Mouse (Mus musculus) stomach, embryonic 14.5 days (tissue): ENCODE results near the gene Cipc. TPM values are rescaled to one million over a fixed set of nuclear protein-coding genes. Genes with fewer than 3 reads are reported as not detected.

Experiments used
- ATAC-seq: fragments of 200-750 bp; cut with Nextera tagmentation; 2 replicates; pipeline ENCODE4 v1.8.0; 2017; ENCODE audit warnings: low read depth, moderate TSS enrichment; ENCODE audit not compliant: insufficient number of reproducible peaks, insufficient read depth, low FRiP score
- H3K27ac ChIP-seq: fragments of 300-500 bp; sonication (generic); 2 replicates; pipeline ENCODE4 v1.5.1; 2014; ENCODE audit warnings: mild to moderate bottlenecking, low read length, moderate library complexity, mixed read lengths
- H3K27me3 ChIP-seq: fragments of 300-500 bp; sonication (generic); 2 replicates; pipeline ENCODE4 v1.6.1; 2014; ENCODE audit warnings: low read length, control low read depth, mixed read lengths; ENCODE audit not compliant: control insufficient read depth, insufficient read depth
- H3K36me3 ChIP-seq: fragments of 300-500 bp; sonication (generic); 2 replicates; pipeline ENCODE4 v1.6.1; 2014; ENCODE audit warnings: mild to moderate bottlenecking, control low read depth, low read length, moderate library complexity, mixed read lengths; ENCODE audit not compliant: control insufficient read depth, insufficient read depth
- H3K4me1 ChIP-seq: fragments of 300-500 bp; sonication (generic); 2 replicates; pipeline ENCODE4 v1.6.1; 2014; ENCODE audit warnings: low read length, control low read depth, mixed read lengths; ENCODE audit not compliant: control insufficient read depth, insufficient read depth
- H3K4me2 ChIP-seq: fragments of 300-500 bp; sonication (generic); replicated peaks from 2 replicates; pipeline ENCODE4 v1.6.1; 2014; ENCODE audit warnings: low read depth, low read length, control low read depth
- H3K4me3 ChIP-seq: fragments of 300-500 bp; sonication (generic); 2 replicates; pipeline ENCODE4 v1.5.1; 2014; ENCODE audit warnings: low read depth, low read length, control low read depth
- H3K9ac ChIP-seq: fragments of 300-500 bp; sonication (generic); replicated peaks from 2 replicates; pipeline ENCODE4 v1.6.1; 2014; ENCODE audit warnings: low read depth, mild to moderate bottlenecking, control low read depth, low read length, moderate library complexity, mixed read lengths
- H3K9me3 ChIP-seq: fragments of 300-500 bp; sonication (generic); 2 replicates; pipeline ENCODE4 v1.6.1; 2016; ENCODE audit warnings: low read depth, low read length, control low read depth; ENCODE audit not compliant: control insufficient read depth
- WGBS: fragments of 180-500 bp; shearing (Covaris S2); extraction: QIAGEN DNeasy Blood & Tissue Kit; methylation state at CpG from one replicate; pipeline ENCODE4 v1.1.7; 2014; 5-methylcytosine and 5-hydroxymethylcytosine counted together
- polyA plus RNA-seq: library from polyadenylated mRNA; unstranded; fragments of >200 nt; fragmentation: Nextera tagmentation; extraction: Ambion mirVana; gene quantifications from 2 replicates; pipeline ENCODE4 v1.2.1, GENCODE M21; 2014

Gene Cipc
- polyA plus RNA-seq, 1 experiment from 2014 or later = 20.9 TPM

GRCm38 (mm10) chr12:86960138-86960537 lies 13.3 kb downstream of the Cipc start:
- Histone ChIP-seq H3K36me3 (peaks cover 60% of the 10 kb centered on the region), H3K27ac (no peak overlapping the region), H3K4me1 (no peaks in the 10 kb centered on the region), H3K9me3 (no peaks in the 10 kb centered on the region), H3K4me2 (no peak overlapping the region), H3K27me3 (no peaks in the 10 kb centered on the region), H3K4me3 (no peak overlapping the region), H3K9ac (no peak overlapping the region)
- 87% methylated on average over 15 of the region's 15 CpGs for WGBS
- ATAC-seq = no peak

GRCm38 (mm10) chr12:86960791-86961335 lies 14.0 kb downstream of the Cipc start:
- H3K9me3 ChIP-seq = no peaks in the 10 kb centered on the region
- H3K27ac ChIP-seq = no peak overlapping the region
- H3K4me1 ChIP-seq = no peaks in the 10 kb centered on the region
- no peaks in the 10 kb centered on the region for H3K27me3 ChIP-seq
- H3K36me3 ChIP-seq = peaks cover 52% of the 10 kb centered on the region
- H3K4me3 ChIP-seq = no peak overlapping the region
- no peak overlapping the region for H3K9ac ChIP-seq
- no peak overlapping the region for H3K4me2 ChIP-seq
- 92% methylated on average over 3 of the region's 3 CpGs for WGBS
- no peak for ATAC-seq

- H3K4me1 ChIP-seq = no peaks in the 10 kb centered on the region
- no peaks in the 10 kb centered on the region for H3K9me3 ChIP-seq
- H3K27me3 ChIP-seq = no peaks in the 10 kb centered on the region
- WGBS = 82% methylated on average over 11 of the region's 11 CpGs
- no peak overlapping the region for H3K9ac ChIP-seq
- no peak overlapping the region for H3K4me2 ChIP-seq
- ATAC-seq = peak; percentile 14; the same call in 1 of the 2 replicates
- no peak overlapping the region for H3K27ac ChIP-seq
- H3K4me3 ChIP-seq = no peak overlapping the region
- peaks cover 47% of the 10 kb centered on the region for H3K36me3 ChIP-seq
These were observed 14.9 kb downstream of the Cipc start for GRCm38 (mm10) chr12:86961589-86962344.

GRCm38 (mm10) chr12:86964278-86965057 lies 17.6 kb downstream of the Cipc start:
- no peak overlapping the region for H3K4me3 ChIP-seq
- 85% methylated on average over 16 of the region's 16 CpGs for WGBS
- H3K9me3 ChIP-seq = no peaks in the 10 kb centered on the region
- H3K4me1 ChIP-seq = no peaks in the 10 kb centered on the region
- no peak overlapping the region for H3K27ac ChIP-seq
- no peak overlapping the region for H3K9ac ChIP-seq
- ATAC-seq = no peak
- H3K36me3 ChIP-seq = peaks cover 40% of the 10 kb centered on the region
- no peaks in the 10 kb centered on the region for H3K27me3 ChIP-seq
- H3K4me2 ChIP-seq = no peak overlapping the region

- Histone ChIP-seq H3K27me3 (no peaks in the 10 kb centered on the region), H3K4me2 (no peak overlapping the region), H3K27ac (no peak overlapping the region), H3K4me3 (no peak overlapping the region), H3K4me1 (no peaks in the 10 kb centered on the region), H3K36me3 (peaks cover 31% of the 10 kb centered on the region), H3K9me3 (no peaks in the 10 kb centered on the region), H3K9ac (no peak overlapping the region)
- no peak for ATAC-seq
- 85% methylated on average over 4 of the region's 4 CpGs for whole genome bisulfite sequencing
These were observed 18.5 kb downstream of the Cipc start for GRCm38 (mm10) chr12:86965237-86965799.

- Histone ChIP-seq H3K4me1 (peaks cover 8% of the 10 kb centered on the region; the same call in 1 of the 2 replicates), H3K27me3 (no peaks in the 10 kb centered on the region), H3K9ac (no peak overlapping the region), H3K4me2 (no peak overlapping the region), H3K4me3 (no peak overlapping the region), H3K9me3 (no peaks in the 10 kb centered on the region), H3K36me3 (peaks cover under 1% of the 10 kb centered on the region; the same call in 1 of the 2 replicates), H3K27ac (no peak overlapping the region)
- 62% methylated on average over 13 of the region's 13 CpGs for WGBS
- no peak for ATAC-seq
These were observed 21.8 kb downstream of the Cipc start for GRCm38 (mm10) chr12:86968468-86969219.

- 73% methylated on average over 3 of the region's 3 CpGs for WGBS
- no peaks in the 10 kb centered on the region for H3K27me3 ChIP-seq
- no peak for ATAC-seq
These were observed 22.4 kb downstream of the Cipc start for GRCm38 (mm10) chr12:86969220-86969601.

GRCm38 (mm10) chr12:86971089-86971488 lies 24.2 kb downstream of the Cipc start:
- Histone ChIP-seq H3K4me3 (no peak overlapping the region), H3K27ac (no peak overlapping the region), H3K36me3 (no peaks in the 10 kb centered on the region), H3K4me2 (no peak overlapping the region), H3K4me1 (peaks cover 19% of the 10 kb centered on the region), H3K9me3 (no peaks in the 10 kb centered on the region), H3K27me3 (no peaks in the 10 kb centered on the region), H3K9ac (no peak overlapping the region)
- WGBS = 94% methylated on average over 7 of the region's 7 CpGs
- no peak for ATAC-seq

More at GRCm38 (mm10) chr12:86969220-86969601, 22.4 kb downstream of the Cipc start:
- Histone ChIP-seq H3K9ac (no peak overlapping the region), H3K4me1 (peaks cover 11% of the 10 kb centered on the region; the same call in 1 of the 2 replicates), H3K36me3 (no peaks in the 10 kb centered on the region), H3K4me2 (no peak overlapping the region), H3K9me3 (no peaks in the 10 kb centered on the region), H3K27ac (no peak overlapping the region), H3K4me3 (no peak overlapping the region)
